Mouse (Mus musculus) midbrain, embryonic 13.5 days (tissue): ENCODE results near the gene Tom1l2. TPM values are rescaled to one million over a fixed set of nuclear protein-coding genes. Genes with fewer than 3 reads are reported as not detected.

Source experiments
- ATAC-seq: fragments of 200-750 bp; cut with Nextera tagmentation; 2 replicates; pipeline ENCODE4 v1.8.0; 2017; ENCODE audit warnings: mild to moderate bottlenecking, moderate TSS enrichment, moderate library complexity
- H3K27ac ChIP-seq: fragments of 300-500 bp; sonication (generic); 2 replicates; pipeline ENCODE4 v1.5.1; 2015; ENCODE audit warnings: inconsistent platforms, mild to moderate bottlenecking, moderate library complexity
- H3K27me3 ChIP-seq: fragments of 300-500 bp; sonication (generic); 2 replicates; pipeline ENCODE4 v1.6.1; 2015; ENCODE audit warnings: mild to moderate bottlenecking, inconsistent platforms
- H3K36me3 ChIP-seq: fragments of 300-500 bp; sonication (generic); 2 replicates; pipeline ENCODE4 v1.6.1; 2015; ENCODE audit warnings: mild to moderate bottlenecking, inconsistent platforms
- H3K4me1 ChIP-seq: fragments of 300-500 bp; sonication (generic); replicated peaks from 2 replicates; pipeline ENCODE4 v1.6.1; 2015; ENCODE audit warnings: inconsistent platforms
- H3K4me2 ChIP-seq: fragments of 300-500 bp; sonication (generic); replicated peaks from 2 replicates; pipeline ENCODE4 v1.6.1; 2015; ENCODE audit warnings: moderate library complexity, mild to moderate bottlenecking, inconsistent platforms
- H3K4me3 ChIP-seq: fragments of 300-500 bp; sonication (generic); replicated peaks from 2 replicates; pipeline ENCODE4 v1.5.1; 2015; ENCODE audit warnings: mild to moderate bottlenecking, inconsistent platforms
- H3K9ac ChIP-seq: fragments of 300-500 bp; sonication (generic); replicated peaks from 2 replicates; pipeline ENCODE4 v1.6.1; 2015; ENCODE audit warnings: mild to moderate bottlenecking, inconsistent platforms
- H3K9me3 ChIP-seq: fragments of 300-500 bp; sonication (generic); 2 replicates; pipeline ENCODE4 v1.6.1; 2016; ENCODE audit warnings: mild to moderate bottlenecking, inconsistent platforms
- WGBS: fragments of 180-500 bp; shearing (Covaris S2); methylation state at CpG from one replicate; pipeline ENCODE4 v1.1.7; 2015; 5-methylcytosine and 5-hydroxymethylcytosine counted together
- polyA plus RNA-seq: library from polyadenylated mRNA; unstranded; fragments of >200 nt; fragmentation: Nextera tagmentation; extraction: Ambion mirVana; gene quantifications from 2 replicates; pipeline ENCODE4 v1.2.1, GENCODE M21; 2015

Gene Tom1l2
- polyA plus RNA-seq, 1 experiment from 2014 or later: 50.1 TPM

DNA sequence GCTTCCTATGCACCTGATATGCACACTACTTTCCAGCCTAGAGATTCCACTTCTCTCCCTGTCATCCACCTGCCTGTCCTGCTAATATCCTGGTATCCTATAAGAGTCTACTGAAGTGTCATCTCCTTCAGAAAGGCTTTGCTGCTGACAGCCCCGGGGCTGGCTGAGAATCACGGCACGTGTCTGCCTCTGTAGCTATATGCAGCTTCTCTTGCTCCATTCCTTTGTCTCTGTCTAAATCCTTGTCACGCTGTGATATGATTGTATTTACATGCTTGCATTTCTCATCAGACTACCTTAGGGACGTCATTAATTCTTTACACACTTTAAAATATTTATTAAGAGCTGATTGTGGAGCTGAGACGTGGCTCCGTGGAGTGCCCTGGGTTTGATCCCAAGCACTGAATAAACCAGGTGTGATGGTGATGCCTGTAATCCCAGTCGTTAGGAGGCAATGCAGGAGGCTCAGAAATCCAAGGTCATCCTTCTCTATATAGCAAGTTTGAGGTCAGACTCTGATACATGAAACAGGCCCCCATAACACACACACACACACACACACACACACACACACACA lies 75.5 kb downstream of the Tom1l2 start:
- Histone ChIP-seq H3K9me3 (no peaks in the 10 kb centered on the region), H3K27me3 (no peaks in the 10 kb centered on the region), H3K4me1 (peaks cover 34% of the 10 kb centered on the region), H3K4me3 (no peak overlapping the region), H3K9ac (peak overlapping the region; percentile 32; the same call in 1 of the 2 replicates), H3K4me2 (no peak overlapping the region), H3K36me3 (peaks cover 6% of the 10 kb centered on the region; the same call in 1 of the 2 replicates), H3K27ac (peak overlapping the region; percentile 77)
- 58% methylated on average over 8 of the region's 8 CpGs for WGBS
- ATAC-seq: peak; percentile 68

GRCm38 (mm10) chr11:60276408-60277093 lies 76.2 kb downstream of the Tom1l2 start:
- 85% methylated on average over 6 of the region's 6 CpGs for WGBS
- Histone ChIP-seq H3K36me3 (peaks cover 12% of the 10 kb centered on the region; the same call in 1 of the 2 replicates), H3K4me3 (no peak overlapping the region), H3K4me2 (no peak overlapping the region), H3K9me3 (no peaks in the 10 kb centered on the region), H3K9ac (peak overlapping the region; percentile 32; the same call in 1 of the 2 replicates), H3K27me3 (no peaks in the 10 kb centered on the region), H3K4me1 (peaks cover 34% of the 10 kb centered on the region), H3K27ac (peak overlapping the region; percentile 77)
- 0 out of 2 replicates have a peak, but pooled peaks have one; percentile 6 for ATAC-seq

GRCm38 (mm10) chr11:60273273-60273805 lies 79.4 kb downstream of the Tom1l2 start:
- H3K27me3 ChIP-seq: no peaks in the 10 kb centered on the region
- H3K9ac ChIP-seq: no peak overlapping the region
- no peaks in the 10 kb centered on the region for H3K9me3 ChIP-seq
- peaks cover 19% of the 10 kb centered on the region for H3K4me1 ChIP-seq
- H3K36me3 ChIP-seq: peaks cover 21% of the 10 kb centered on the region; the same call in 1 of the 2 replicates
- H3K4me2 ChIP-seq: no peak overlapping the region
- WGBS: 71% methylated on average over 5 of the region's 5 CpGs
- H3K4me3 ChIP-seq: no peak overlapping the region
- ATAC-seq: no peak
- H3K27ac ChIP-seq: peak overlapping the region; percentile 58

GRCm38 (mm10) chr11:60268563-60268962 lies 84.1 kb downstream of the Tom1l2 start:
- H3K27me3 ChIP-seq: no peaks in the 10 kb centered on the region
- no peak for ATAC-seq
- 70% methylated on average over 3 of the region's 3 CpGs for WGBS
- H3K36me3 ChIP-seq: peaks cover 23% of the 10 kb centered on the region; the same call in 1 of the 2 replicates
- no peaks in the 10 kb centered on the region for H3K9me3 ChIP-seq
- H3K4me3 ChIP-seq: no peak overlapping the region
- H3K4me1 ChIP-seq: peaks cover 16% of the 10 kb centered on the region
- H3K4me2 ChIP-seq: no peak overlapping the region
- no peak overlapping the region for H3K9ac ChIP-seq
- no peak overlapping the region for H3K27ac ChIP-seq

GRCm38 (mm10) chr11:60265271-60265985 lies 87.3 kb downstream of the Tom1l2 start:
- no peak for ATAC-seq
- 88% methylated on average over 4 of the region's 4 CpGs for WGBS
- no peak overlapping the region for H3K9ac ChIP-seq
- H3K4me3 ChIP-seq: no peak overlapping the region
- H3K27ac ChIP-seq: no peak overlapping the region; the same call in 1 of the 2 replicates
- peaks cover 13% of the 10 kb centered on the region; the same call in 1 of the 2 replicates for H3K36me3 ChIP-seq
- H3K9me3 ChIP-seq: no peaks in the 10 kb centered on the region
- H3K4me2 ChIP-seq: no peak overlapping the region
- H3K27me3 ChIP-seq: no peaks in the 10 kb centered on the region
- peaks cover 32% of the 10 kb centered on the region for H3K4me1 ChIP-seq

- H3K27ac ChIP-seq: peak overlapping the region; percentile 44
- 65% methylated on average over 1 of the region's 1 CpGs for WGBS
- ATAC-seq: peak; percentile 73
Observed at GRCm38 (mm10) chr11:60264651-60265050, 88.1 kb downstream of the Tom1l2 start.

DNA sequence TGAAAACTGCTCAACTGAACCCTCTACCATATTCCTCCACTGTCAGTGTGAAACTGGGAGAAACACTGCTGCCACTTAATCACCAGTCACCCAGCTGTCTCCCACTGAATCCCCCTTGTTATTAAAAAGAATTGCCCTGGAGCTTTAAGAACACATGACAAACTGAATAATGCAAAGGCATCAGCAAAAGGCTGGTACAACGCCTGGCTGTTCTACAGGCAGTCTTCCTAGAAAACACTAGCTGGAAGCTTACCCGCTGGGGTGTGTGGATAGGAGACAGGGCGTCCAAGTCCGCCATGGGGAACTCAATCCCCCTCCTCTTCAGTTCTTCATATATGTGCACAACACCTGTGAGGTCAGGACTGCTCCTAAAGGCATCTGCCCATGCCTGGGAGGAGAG lies 90.3 kb downstream of the Tom1l2 start:
- H3K27me3 ChIP-seq: no peaks in the 10 kb centered on the region
- no peak overlapping the region for H3K4me2 ChIP-seq
- H3K27ac ChIP-seq: peak overlapping the region; percentile 52
- no peaks in the 10 kb centered on the region for H3K9me3 ChIP-seq
- peaks cover 13% of the 10 kb centered on the region for H3K36me3 ChIP-seq
- H3K9ac ChIP-seq: no peak overlapping the region
- peaks cover 32% of the 10 kb centered on the region for H3K4me1 ChIP-seq
- no peak overlapping the region for H3K4me3 ChIP-seq
- WGBS: 81% methylated on average over 4 of the region's 4 CpGs
- ATAC-seq: peak; percentile 6; the same call in 1 of the 2 replicates

More at GRCm38 (mm10) chr11:60264651-60265050, 88.1 kb downstream of the Tom1l2 start:
- peaks cover 32% of the 10 kb centered on the region for H3K4me1 ChIP-seq
- H3K4me3 ChIP-seq: no peak overlapping the region
- H3K9me3 ChIP-seq: no peaks in the 10 kb centered on the region
- H3K36me3 ChIP-seq: peaks cover 13% of the 10 kb centered on the region; the same call in 1 of the 2 replicates
- no peak overlapping the region for H3K9ac ChIP-seq
- no peaks in the 10 kb centered on the region for H3K27me3 ChIP-seq
- H3K4me2 ChIP-seq: no peak overlapping the region

DNA sequence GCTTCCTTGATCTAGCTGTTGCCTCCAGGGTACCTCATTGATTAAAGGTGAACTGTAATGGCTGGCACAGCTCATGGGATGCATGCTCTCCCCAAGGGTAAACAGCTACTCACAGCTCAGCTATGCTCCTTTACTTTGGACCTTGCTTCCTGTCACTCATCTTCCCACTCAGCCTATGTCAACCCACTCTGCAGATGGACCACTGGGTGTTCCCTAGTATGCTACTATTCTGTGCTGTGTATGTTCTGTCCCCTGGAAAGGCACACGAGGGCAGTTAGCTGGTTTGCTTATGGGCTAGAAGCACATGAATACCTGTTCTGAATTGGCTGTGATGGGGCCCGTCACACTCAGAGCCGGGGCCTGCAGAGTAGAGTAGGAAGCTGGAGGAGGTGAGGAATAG lies 92.0 kb downstream of the Tom1l2 start:
- peaks cover 43% of the 10 kb centered on the region for H3K4me1 ChIP-seq
- H3K4me3 ChIP-seq: no peak overlapping the region
- H3K4me2 ChIP-seq: no peak overlapping the region
- no peak overlapping the region for H3K27ac ChIP-seq
- WGBS: 96% methylated on average over 3 of the region's 3 CpGs
- no peak overlapping the region for H3K9ac ChIP-seq
- no peaks in the 10 kb centered on the region for H3K9me3 ChIP-seq
- ATAC-seq: no peak
- peaks cover 28% of the 10 kb centered on the region for H3K36me3 ChIP-seq
- H3K27me3 ChIP-seq: no peaks in the 10 kb centered on the region

- Histone ChIP-seq H3K4me3 (no peak overlapping the region), H3K9me3 (no peaks in the 10 kb centered on the region), H3K36me3 (peaks cover 44% of the 10 kb centered on the region), H3K4me2 (no peak overlapping the region), H3K9ac (no peak overlapping the region), H3K4me1 (peaks cover 28% of the 10 kb centered on the region), H3K27me3 (no peaks in the 10 kb centered on the region), H3K27ac (no peak overlapping the region)
- ATAC-seq: no peak
- 83% methylated on average over 2 of the region's 2 CpGs for WGBS
Observed at GRCm38 (mm10) chr11:60257696-60258095, 95.0 kb downstream of the Tom1l2 start.

DNA sequence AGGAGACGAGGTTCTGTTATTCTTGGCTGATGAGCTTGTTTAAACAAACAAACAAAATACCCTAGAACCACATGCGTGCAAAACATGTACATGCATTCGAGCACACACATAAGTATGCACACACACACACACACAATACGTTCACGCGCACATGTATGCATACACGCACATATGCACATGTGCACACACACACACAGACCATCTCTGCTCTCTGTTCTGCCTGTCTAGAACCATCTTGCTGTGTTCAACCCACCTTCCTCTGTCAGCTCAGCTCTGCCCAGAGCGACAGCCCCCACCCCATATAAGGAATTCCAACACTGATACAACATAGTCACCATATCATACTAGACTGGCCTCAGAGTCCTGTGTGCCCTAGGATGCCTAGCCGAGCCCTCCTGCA lies 96.0 kb downstream of the Tom1l2 start:
- H3K27me3 ChIP-seq: no peaks in the 10 kb centered on the region
- no peak overlapping the region for H3K4me2 ChIP-seq
- H3K9me3 ChIP-seq: no peaks in the 10 kb centered on the region
- H3K4me1 ChIP-seq: peaks cover 20% of the 10 kb centered on the region
- ATAC-seq: no peak
- no peak overlapping the region for H3K9ac ChIP-seq
- H3K36me3 ChIP-seq: peaks cover 46% of the 10 kb centered on the region
- WGBS: 87% methylated on average over 9 of the region's 9 CpGs
- H3K27ac ChIP-seq: no peak overlapping the region
- H3K4me3 ChIP-seq: no peak overlapping the region

- Histone ChIP-seq H3K36me3 (peaks cover 49% of the 10 kb centered on the region), H3K27ac (0 out of 2 replicates have a peak overlapping the region, but pooled peaks have one; percentile 9), H3K4me2 (no peak overlapping the region), H3K27me3 (no peaks in the 10 kb centered on the region), H3K9ac (no peak overlapping the region), H3K9me3 (no peaks in the 10 kb centered on the region), H3K4me3 (no peak overlapping the region), H3K4me1 (peaks cover 20% of the 10 kb centered on the region)
- ATAC-seq: no peak
- 70% methylated on average over 6 of the region's 6 CpGs for WGBS
Observed at GRCm38 (mm10) chr11:60256176-60256681, 96.5 kb downstream of the Tom1l2 start.
